In genomic region chr11:50601641-50602355, GRCm38 (mm10) we compare ENCODE assay signal across 8 mouse cellular contexts. TPM values are rescaled to one million over a fixed set of nuclear protein-coding genes. Genes with fewer than 3 reads are reported as not detected.
DNase-seq lines count a peak whose midpoint lies in the region; ATAC-seq and TF ChIP-seq lines count a peak whose summit lies in the region.

Gene Adamts2, plus strand, starts transcription at chr11:50602084.

- no peak for TF ChIP-seq POLR2A in liver, adult 2 months (IDR thresholded peaks at IDR 0.05; ENCODE audit: extremely low read depth, insufficient read depth, low read length)
- peak; percentile 65 for TF ChIP-seq POLR2A in myocyte (IDR thresholded peaks at IDR 0.05; ENCODE audit: insufficient read length, low read depth)

- no peaks in the 10 kb centered on the region for H3K79me2 ChIP-seq in liver, adult 2 months (ENCODE audit: control insufficient read depth, insufficient read depth, low read length)
- H3K79me2 ChIP-seq in myocyte (ENCODE audit: control insufficient read depth, insufficient read depth): no peaks in the 10 kb centered on the region

- H3K4me1 ChIP-seq in intestine, embryonic 14.5 days (replicated peaks; ENCODE audit: control insufficient read depth, insufficient read depth, low read length): peaks cover 8% of the 10 kb centered on the region; the same call in 1 of the 2 replicates
- H3K4me1 ChIP-seq in liver, adult 2 months (ENCODE audit: control insufficient read depth, insufficient read depth, low read length): no peaks in the 10 kb centered on the region

- H3K4me3 ChIP-seq in intestine, embryonic 14.5 days (ENCODE audit: low read depth, low read length): peak within 1 kb of the TSS; percentile 66
- peak within 1 kb of the TSS; percentile 57 for H3K4me3 ChIP-seq in liver, adult 2 months (ENCODE audit: insufficient read depth, low read depth, low read length)
- peak within 1 kb of the TSS; percentile 54 for H3K4me3 ChIP-seq in myocyte

- peak within 1 kb of the TSS; percentile 53 for H3K9ac ChIP-seq in intestine, embryonic 14.5 days (ENCODE audit: low read length)
- peak within 1 kb of the TSS; percentile 64 for H3K9ac ChIP-seq in liver, adult 2 months (ENCODE audit: low read depth, low read length)

- no peaks in the 10 kb centered on the region for H3K9me3 ChIP-seq in intestine, embryonic 14.5 days (ENCODE audit: control insufficient read depth, low read length)

- no peaks in the 10 kb centered on the region for H3K36me3 ChIP-seq in intestine, embryonic 14.5 days (ENCODE audit: control insufficient read depth, insufficient read depth, low read length)
- H3K36me3 ChIP-seq in liver, adult 2 months (ENCODE audit: control insufficient read depth, insufficient read depth, low read length): no peaks in the 10 kb centered on the region
- H3K36me3 ChIP-seq in myocyte (ENCODE audit: control insufficient read depth, insufficient read depth): peaks cover 4% of the 10 kb centered on the region

- H3K4me2 ChIP-seq in intestine, embryonic 14.5 days (ENCODE audit: low read length): peak within 1 kb of the TSS; percentile 91
- H3K4me2 ChIP-seq in myocyte (ENCODE audit: low read depth): peak within 1 kb of the TSS; percentile 90

- WGBS in intestine, embryonic 14.5 days: under 1% methylated on average over 57 of the region's 82 CpGs
- 2% methylated on average over 71 of the region's 82 CpGs for WGBS in liver, adult 2 months

- peak; percentile 50 to 54 for DNase-seq in cerebellum, adult 18-20 months
- no peak for DNase-seq in cerebellum, adult 9-10 months
- DNase-seq in embryo, embryonic 10.5 days (ENCODE audit: low spot score): peak; percentile 80
- peak; percentile 69 to 86 for DNase-seq in gastrocnemius, postnatal 4 days (ENCODE audit: low spot score in 2 of 2)
- DNase-seq in intestine, embryonic 14.5 days (ENCODE audit: low spot score): peak; percentile 81
- DNase-seq in liver, adult 2 months (ENCODE audit: extremely low read depth, low read depth, low spot score): no peak
- DNase-seq in thymus, adult 18-20 months: peak; percentile 17 to 37

- H3K27ac ChIP-seq in intestine, embryonic 14.5 days (ENCODE audit: low read depth): 0 out of 2 replicates have a peak within 1 kb of the TSS, but pooled peaks have one; percentile 22
- H3K27ac ChIP-seq in liver, adult 2 months (replicated peaks; ENCODE audit: insufficient read depth, low read depth, low read length): no peak within 1 kb of the TSS

- H3ac ChIP-seq in myocyte (ENCODE audit: control insufficient read depth, insufficient read length): peak within 1 kb of the TSS; percentile 88

- peaks cover 42% of the 10 kb centered on the region for H3K27me3 ChIP-seq in intestine, embryonic 14.5 days (replicated peaks; ENCODE audit: control insufficient read depth, insufficient read depth, low read length)
- peaks cover 22% of the 10 kb centered on the region for H3K27me3 ChIP-seq in liver, adult 2 months (ENCODE audit: control insufficient read depth, insufficient read depth, low read length)
- H3K27me3 ChIP-seq in myocyte (ENCODE audit: control insufficient read depth, insufficient read depth, insufficient read length): no peaks in the 10 kb centered on the region

- peak; percentile 78 for ATAC-seq in intestine, embryonic 14.5 days (replicated peaks; ENCODE audit: low FRiP score, low TSS enrichment, low read depth)

- TF ChIP-seq CTCF in liver, adult 2 months (IDR thresholded peaks at IDR 0.05; ENCODE audit: low read depth, low read length): no peak

TF ChIP-seq in myocyte, 11 proteins besides CTCF, POLR2A, EP300 and RAD21:
- TF ChIP-seq POLR2AphosphoS2 (IDR thresholded peaks at IDR 0.05; ENCODE audit: insufficient read length, low read depth) (peak; percentile 70), MAX (IDR thresholded peaks at IDR 0.05; ENCODE audit: low read depth) (no peak)

RNA-seq across cellular contexts. Expression of gene Adamts2, which starts in this region (rescaled TPM):
- total RNA-seq in gastrocnemius, postnatal 4 days (2021): 10 to 100 TPM; 38.0 to 42.3 TPM
- 9.0 and 10.2 TPM in 2 replicates for polyA plus RNA-seq in intestine, embryonic 14.5 days (2014; fragmentation: Nextera tagmentation; extraction: Ambion mirVana)
- 1.4 and 2.1 TPM in 2 replicates for total RNA-seq in liver, adult 2 months (2014; rRNA removed)
- 2.3 and 2.6 TPM in 2 replicates for polyA plus RNA-seq in liver, adult 2 months (2012; rRNA removed)
- 24.9 TPM for polyA plus RNA-seq in myocyte (2012; fragmentation: generic; extraction: Trizol)

Comparison
In these comparisons a context has a peak if more than half of its experiments do, and no peak if none do; other contexts are left out.
1. RNA of gene Adamts2 (total RNA-seq): 38.0 to 42.3 TPM in gastrocnemius, postnatal 4 days; 1.4 to 2.1 TPM in liver, adult 2 months; every median in the first group is over 10 times any median in the second.
2. DNase-seq: peak in cerebellum, adult 18-20 months (2 of 2), embryo, embryonic 10.5 days (single experiment), gastrocnemius, postnatal 4 days (2 of 2), intestine, embryonic 14.5 days (single experiment) and thymus, adult 18-20 months (2 of 2); none in cerebellum, adult 9-10 months (single experiment) and liver, adult 2 months (single experiment).
3. Peak in every context shown above with its lines, with median percentiles within 50 percentile points of each other: H3K4me3 ChIP-seq.